Mouse (Mus musculus): ENCODE measurements around the gene Brd3os. TPM values are rescaled to one million over a fixed set of nuclear protein-coding genes. Genes with fewer than 3 reads are reported as not detected.
A peak's percentile ranks its signal among the peaks of the same experiment; 100 is the strongest.

Brd3os gene
- total RNA-seq, 2 experiments from 2014 or later: 24.5 to 25.4 TPM

- no peak for DNase-seq (ENCODE audit: extremely low spot score in 1 of 2, low spot score in 1 of 2)
These were observed 19.9 kb downstream of the Brd3os start for GRCm38 (mm10) chr2:27461881-27462660.

GRCm38 (mm10) chr2:27462901-27463300, 20.8 kb downstream of the Brd3os start:
- DNase-seq (ENCODE audit: extremely low spot score in 1 of 2, low spot score in 1 of 2): no peak

GRCm38 (mm10) chr2:27469292-27469990, 27.3 kb downstream of the Brd3os start:
- DNase-seq (ENCODE audit: extremely low spot score in 1 of 2, low spot score in 1 of 2): no peak

GRCm38 (mm10) chr2:27469991-27470355, 27.8 kb downstream of the Brd3os start:
- no peak for DNase-seq (ENCODE audit: extremely low spot score in 1 of 2, low spot score in 1 of 2)

GRCm38 (mm10) chr2:27470535-27470934, 28.4 kb downstream of the Brd3os start:
- no peak for DNase-seq (ENCODE audit: extremely low spot score in 1 of 2, low spot score in 1 of 2)

- DNase-seq (ENCODE audit: extremely low spot score in 1 of 2, low spot score in 1 of 2): no peak
These were observed 29.1 kb downstream of the Brd3os start for GRCm38 (mm10) chr2:27471170-27471584.

GRCm38 (mm10) chr2:27473061-27473765, 31.1 kb downstream of the Brd3os start:
- no peak for DNase-seq (ENCODE audit: extremely low spot score in 1 of 2, low spot score in 1 of 2)

- DNase-seq (ENCODE audit: extremely low spot score in 1 of 2, low spot score in 1 of 2): no peak
These were observed 31.8 kb downstream of the Brd3os start for GRCm38 (mm10) chr2:27473911-27474310.

- no peak for DNase-seq (ENCODE audit: extremely low spot score in 1 of 2, low spot score in 1 of 2)
These were observed 32.7 kb downstream of the Brd3os start for GRCm38 (mm10) chr2:27474621-27475484.

- DNase-seq (ENCODE audit: extremely low spot score in 1 of 2, low spot score in 1 of 2): peak; percentile 77 to 78
These were observed 33.6 kb downstream of the Brd3os start for GRCm38 (mm10) chr2:27475495-27476302.

GRCm38 (mm10) chr2:27476303-27477192, 34.4 kb downstream of the Brd3os start:
- no peak for DNase-seq (ENCODE audit: extremely low spot score in 1 of 2, low spot score in 1 of 2)

- DNase-seq (ENCODE audit: extremely low spot score in 1 of 2, low spot score in 1 of 2): no peak
These were observed 37.7 kb downstream of the Brd3os start for GRCm38 (mm10) chr2:27479821-27480220.

- DNase-seq (ENCODE audit: extremely low spot score in 1 of 2, low spot score in 1 of 2): no peak
These were observed 38.2 kb downstream of the Brd3os start for GRCm38 (mm10) chr2:27480367-27480766.

GRCm38 (mm10) chr2:27482265-27482861, 40.2 kb downstream of the Brd3os start:
- no peak for DNase-seq (ENCODE audit: extremely low spot score in 1 of 2, low spot score in 1 of 2)

GRCm38 (mm10) chr2:27486725-27487124, 44.6 kb downstream of the Brd3os start:
- DNase-seq (ENCODE audit: extremely low spot score in 1 of 2, low spot score in 1 of 2): no peak

- DNase-seq (ENCODE audit: extremely low spot score in 1 of 2, low spot score in 1 of 2): no peak
These were observed 45.4 kb downstream of the Brd3os start for GRCm38 (mm10) chr2:27487336-27488049.

- DNase-seq (ENCODE audit: extremely low spot score in 1 of 2, low spot score in 1 of 2): no peak
These were observed 46.2 kb downstream of the Brd3os start for GRCm38 (mm10) chr2:27488362-27488761.
